Mouse (Mus musculus): ENCODE results near the gene Tmem258.

GRCm38 (mm10) chr19:10174956-10175355, 28.9 kb upstream of the Tmem258 start:
- TF ChIP-seq CTCF (IDR thresholded peaks at IDR 0.05; ENCODE audit: extremely low read depth, insufficient read depth, insufficient read length, insufficient replicate concordance) = no peak
- TF ChIP-seq POLR2A (IDR thresholded peaks at IDR 0.05; ENCODE audit: low read depth, low read length) = no peak
